Mouse (Mus musculus): ENCODE data around the gene Coro1a.
A peak's percentile ranks its signal among the peaks of the same experiment; 100 is the strongest.

Coro1a gene

GRCm38 (mm10) chr7:126681221-126681620 lies 26.4 kb downstream of the Coro1a start:
- no peak for DNase-seq (ENCODE audit: low spot score)

DNA sequence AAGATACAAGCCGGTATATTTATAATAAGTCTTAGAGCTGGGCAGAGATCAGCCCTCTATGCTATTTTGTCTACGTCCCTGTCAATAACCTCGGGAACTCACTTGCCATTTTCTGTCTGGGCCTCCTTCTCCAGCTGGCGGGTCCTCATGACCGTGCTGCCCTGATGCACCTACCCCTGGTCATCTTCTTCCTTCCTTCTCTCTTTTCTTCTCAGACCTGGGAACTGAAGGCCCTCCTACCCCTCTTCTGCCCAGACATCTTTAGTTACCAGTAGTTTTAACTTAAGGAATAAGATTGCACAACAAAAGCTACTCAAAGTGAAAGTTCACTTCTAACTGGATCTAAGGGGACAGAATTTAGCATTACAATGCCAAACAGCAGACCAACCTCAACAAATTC lies 27.9 kb downstream of the Coro1a start:
- no peak for DNase-seq (ENCODE audit: low spot score)

DNA sequence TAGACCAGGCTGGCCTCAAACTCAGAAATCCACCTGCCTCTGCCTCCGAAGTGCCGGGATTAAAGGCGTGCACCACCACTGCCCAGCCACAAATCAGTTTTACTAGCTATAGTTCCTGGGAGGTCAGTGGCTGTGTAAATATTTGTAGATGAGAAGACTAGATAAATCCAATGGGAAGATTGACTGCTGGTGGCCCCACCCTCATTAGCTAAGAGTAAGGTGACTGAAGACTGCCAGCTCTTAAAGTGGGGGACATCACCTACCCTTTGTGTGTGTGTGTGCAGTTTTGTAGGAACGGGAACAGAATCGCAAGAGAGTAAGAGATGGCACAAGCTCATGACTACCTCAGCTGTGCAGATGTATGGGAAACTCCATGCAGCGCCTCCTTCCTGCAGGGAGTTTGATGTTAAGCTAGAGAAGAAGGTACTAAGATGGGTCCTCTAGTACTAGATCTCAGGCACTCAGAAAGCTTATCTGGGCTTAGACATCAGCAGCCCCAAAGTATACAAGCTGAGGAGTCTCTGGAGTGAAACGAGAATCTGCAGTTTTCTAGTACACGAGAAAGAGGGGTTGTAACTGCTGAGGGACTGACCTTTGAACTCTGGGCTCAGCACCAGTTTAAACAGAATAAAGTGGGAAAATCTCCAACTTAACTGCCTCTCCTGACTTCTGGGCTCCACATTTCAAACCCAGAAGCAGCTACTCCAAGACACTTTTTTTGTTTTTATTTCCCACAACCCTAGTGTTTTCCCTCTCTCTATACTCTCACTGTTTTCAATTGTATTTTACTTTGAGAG lies 28.8 kb downstream of the Coro1a start:
- no peak for DNase-seq (ENCODE audit: low spot score)

DNA sequence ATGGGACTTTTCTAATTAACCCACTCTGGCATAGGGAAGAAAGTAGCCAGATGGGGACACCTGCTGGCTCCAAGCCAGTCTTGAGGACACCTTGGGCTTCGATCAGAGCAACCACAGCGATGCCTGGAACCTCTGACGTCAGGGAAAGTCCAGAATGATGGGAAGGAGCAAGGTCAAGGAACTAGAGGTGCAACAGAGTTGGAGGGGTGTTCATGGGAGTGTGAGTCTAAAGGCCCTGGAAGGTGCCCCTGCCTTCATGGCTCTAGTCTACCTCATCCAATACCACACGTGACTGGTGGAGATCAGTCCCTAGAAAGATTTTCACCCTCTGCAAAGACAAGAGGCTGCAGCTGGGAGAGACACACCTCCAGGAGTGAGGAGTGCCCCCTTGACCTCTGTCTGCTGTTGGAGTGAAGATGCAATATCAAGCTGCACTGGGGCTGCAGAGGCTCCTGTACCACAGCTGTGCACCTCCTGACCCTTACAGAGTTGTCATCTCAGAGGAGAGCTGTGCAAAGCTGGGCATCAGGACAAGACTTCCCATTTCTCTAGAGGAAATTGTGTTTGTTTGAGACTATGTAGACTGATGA lies 30.9 kb downstream of the Coro1a start:
- no peak for DNase-seq (ENCODE audit: low spot score)

- DNase-seq (ENCODE audit: low spot score) = no peak
Observed at GRCm38 (mm10) chr7:126676207-126676606, 31.4 kb downstream of the Coro1a start, which contains the start of gene Sult1a1. Sult1a1 (minus strand) TSS chr7:126676432.

GRCm38 (mm10) chr7:126675104-126675503 lies 32.5 kb downstream of the Coro1a start:
- no peak for DNase-seq (ENCODE audit: low spot score)

DNA sequence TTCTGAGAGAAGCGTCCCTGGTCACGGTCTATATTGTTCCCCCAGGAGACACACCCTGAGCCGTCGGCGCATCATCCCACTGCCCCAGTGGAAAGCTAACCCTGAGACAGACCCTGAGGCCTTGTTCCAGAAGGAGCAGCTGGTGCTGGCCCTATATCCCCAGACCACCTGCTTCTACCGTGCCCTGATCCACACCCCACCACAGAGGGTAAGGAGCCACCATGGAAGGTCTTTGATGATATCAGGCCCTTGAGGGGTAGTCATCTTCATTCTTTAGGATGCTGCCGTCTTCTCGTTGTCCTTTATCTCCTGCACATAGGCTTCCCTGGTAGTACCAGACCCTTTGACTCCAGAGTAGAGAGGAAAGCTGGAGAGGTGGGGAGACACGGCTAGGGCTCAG lies 35.5 kb downstream of the Coro1a start:
- no peak for DNase-seq (ENCODE audit: low spot score)

- no peak for DNase-seq (ENCODE audit: low spot score)
Observed at GRCm38 (mm10) chr7:126670152-126670551, 37.4 kb downstream of the Coro1a start.

DNA sequence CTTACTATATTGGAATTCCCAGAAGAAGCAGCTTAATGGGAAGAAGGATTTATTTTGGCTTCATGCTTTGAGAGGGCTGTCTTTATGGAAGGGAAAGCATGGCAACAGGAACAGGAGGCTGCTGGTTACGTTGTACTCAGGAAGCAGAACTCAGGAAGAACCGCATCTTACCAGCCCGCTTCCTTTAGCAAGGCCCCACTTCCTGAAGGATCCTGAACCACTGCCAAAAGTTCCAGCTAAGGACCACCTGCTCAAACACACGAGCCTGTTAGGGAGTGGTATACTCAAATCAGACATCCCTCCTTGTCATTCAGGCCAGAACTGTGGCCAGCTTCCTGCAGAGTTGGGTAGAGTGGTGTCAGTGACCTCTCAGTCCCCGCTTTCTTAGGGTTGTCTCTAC lies 39.1 kb downstream of the Coro1a start:
- no peak for DNase-seq (ENCODE audit: low spot score)

DNA sequence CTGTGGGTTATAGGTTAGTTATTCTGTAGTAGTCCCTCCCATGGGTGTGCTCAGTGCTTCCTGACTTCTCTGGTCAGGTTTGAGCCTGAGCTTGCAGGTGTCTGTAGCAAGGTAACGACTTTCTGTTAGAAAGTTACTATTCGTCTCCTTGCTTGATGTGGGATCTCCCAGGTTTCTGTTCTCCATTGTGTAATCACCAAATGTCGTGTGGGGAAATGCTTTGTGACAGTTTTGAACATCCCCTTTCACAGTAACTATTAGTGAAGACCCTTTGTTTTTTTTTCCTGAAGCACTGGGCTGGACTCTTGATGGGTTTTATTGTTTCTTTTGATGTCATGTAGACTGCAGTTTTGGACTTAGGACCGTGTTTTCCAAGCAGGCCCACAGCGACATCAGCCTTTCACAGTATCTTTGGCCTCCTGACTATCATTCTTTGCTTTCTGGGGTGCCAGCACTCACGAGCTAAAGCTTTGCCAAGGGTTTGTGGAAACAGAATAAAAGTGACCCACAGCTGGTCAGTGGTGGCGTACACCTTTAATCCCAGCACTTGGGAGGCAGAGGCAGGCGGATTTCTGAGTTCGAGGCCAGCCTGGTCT lies 40.0 kb downstream of the Coro1a start:
- DNase-seq (ENCODE audit: low spot score) = no peak

DNA sequence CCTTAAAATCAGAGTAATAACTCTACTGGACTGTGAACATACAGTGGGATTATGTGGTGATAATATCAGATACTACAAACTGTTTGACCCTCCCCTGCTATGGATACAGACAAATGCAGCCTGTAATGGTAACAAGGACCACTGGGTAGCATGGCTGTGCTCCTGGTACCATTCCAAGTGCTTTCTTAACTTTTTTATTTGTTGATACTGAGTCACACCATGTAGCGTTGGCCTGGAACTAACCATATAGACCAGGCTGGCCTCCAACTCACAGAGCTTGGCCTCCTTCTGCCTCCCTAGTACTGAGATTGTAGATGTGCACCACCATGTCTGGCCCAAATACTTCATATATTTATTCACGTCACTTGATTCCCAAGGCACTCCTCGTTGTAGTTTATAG lies 42.3 kb downstream of the Coro1a start:
- no peak for DNase-seq (ENCODE audit: low spot score)

DNA sequence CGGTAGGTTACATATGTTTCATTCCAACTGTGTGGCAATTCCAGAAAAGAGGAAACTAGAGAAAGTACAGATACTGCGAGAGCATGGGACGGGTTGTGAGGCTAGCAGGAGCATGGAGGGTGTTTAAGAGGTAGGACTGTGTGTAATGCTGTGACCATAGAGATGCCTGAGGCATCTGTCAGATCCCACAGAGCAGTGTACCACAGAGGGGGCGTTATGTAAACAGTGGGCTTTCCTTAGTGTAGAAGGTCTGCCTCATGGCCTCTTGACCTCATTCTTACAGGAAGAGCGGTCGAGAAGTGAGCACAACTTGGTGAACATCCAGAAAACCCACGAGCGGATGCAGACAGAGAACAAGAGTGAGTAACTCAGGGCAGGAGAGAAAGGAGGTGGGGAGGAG lies 43.9 kb downstream of the Coro1a start:
- peak; percentile 38 for DNase-seq (ENCODE audit: low spot score)

GRCm38 (mm10) chr7:126659771-126660170 lies 47.8 kb downstream of the Coro1a start:
- no peak for DNase-seq (ENCODE audit: low spot score)

DNA sequence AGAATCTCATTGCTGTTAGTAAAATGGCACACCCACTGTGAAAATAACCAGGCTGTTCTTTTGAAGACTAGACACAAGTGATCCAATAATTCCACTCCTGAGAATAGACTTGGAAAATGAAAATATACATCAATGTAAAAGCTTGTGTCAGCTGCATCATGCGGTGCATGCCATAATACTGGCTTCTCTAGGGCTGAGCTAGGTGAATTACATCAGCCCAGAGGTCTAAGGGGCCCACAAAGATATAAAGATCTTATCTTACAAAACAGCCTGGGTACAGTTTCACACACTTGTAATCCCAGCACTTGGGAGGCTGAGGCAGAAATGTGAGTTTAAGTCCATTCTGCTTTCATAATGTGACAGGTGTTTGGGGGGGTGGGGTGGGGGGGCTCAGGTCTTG lies 50.1 kb downstream of the Coro1a start:
- DNase-seq (ENCODE audit: low spot score) = no peak

GRCm38 (mm10) chr7:126655695-126656094 lies 51.9 kb downstream of the Coro1a start:
- no peak for DNase-seq (ENCODE audit: low spot score)

GRCm38 (mm10) chr7:126653991-126654390 lies 53.6 kb downstream of the Coro1a start:
- no peak for DNase-seq (ENCODE audit: low spot score)

DNA sequence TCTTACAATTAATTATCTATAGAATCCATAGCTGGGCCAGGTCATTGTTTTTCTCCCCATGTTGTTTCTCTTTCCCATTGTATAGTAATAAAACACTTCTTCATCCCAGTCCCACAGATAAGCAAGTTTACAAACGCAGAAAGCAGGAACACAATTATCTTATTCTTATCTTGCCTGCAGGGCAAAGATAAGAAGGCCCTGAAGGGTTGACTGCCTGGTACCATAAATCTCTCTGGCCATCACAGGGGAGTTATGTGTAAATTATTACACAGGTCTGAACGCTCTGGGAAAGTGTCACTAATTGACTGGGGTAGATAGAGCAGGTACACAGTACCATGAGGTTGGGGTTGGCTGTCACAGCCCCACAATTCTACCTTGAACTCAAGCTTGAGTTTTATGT lies 56.7 kb downstream of the Coro1a start:
- DNase-seq (ENCODE audit: low spot score) = no peak
